Mouse (Mus musculus): ENCODE results near the gene Pgd. TPM values are rescaled to one million over a fixed set of nuclear protein-coding genes. Genes with fewer than 3 reads are reported as not detected.
A peak's percentile ranks its signal among the peaks of the same experiment; 100 is the strongest.

Pgd gene
- polyA plus RNA-seq, 1 experiment from 2014 or later: 146 TPM

- Histone ChIP-seq H3K27me3 (ENCODE audit: insufficient read depth, low read length) (no peaks in the 10 kb centered on the region), H3K36me3 (ENCODE audit: insufficient read depth, low read length) (0 out of 2 replicates have a peak, but pooled peaks cover under 1% of the 10 kb centered on the region), H3K4me3 (ENCODE audit: low read length) (no peak overlapping the region), H3K9me3 (ENCODE audit: low read length) (no peaks in the 10 kb centered on the region), H3K4me2 (replicated peaks; ENCODE audit: low read depth, low read length) (no peak overlapping the region), H3K4me1 (ENCODE audit: insufficient read depth, low read length) (peaks cover 9% of the 10 kb centered on the region; the same call in 1 of the 2 replicates), H3K27ac (ENCODE audit: low read length) (no peak overlapping the region), H3K9ac (replicated peaks; ENCODE audit: low read length) (no peak overlapping the region)
- 84% methylated on average over 4 of the region's 4 CpGs for WGBS
- no peak for ATAC-seq (ENCODE audit: low FRiP score, low TSS enrichment)
Observed at GRCm38 (mm10) chr4:149145151-149145550, 21.4 kb downstream of the Pgd start.

- ATAC-seq (ENCODE audit: low FRiP score, low TSS enrichment): peak; percentile 90
- Histone ChIP-seq H3K9me3 (ENCODE audit: low read length) (no peaks in the 10 kb centered on the region), H3K27me3 (ENCODE audit: insufficient read depth, low read length) (no peaks in the 10 kb centered on the region), H3K36me3 (ENCODE audit: insufficient read depth, low read length) (no peaks in the 10 kb centered on the region), H3K27ac (ENCODE audit: low read length) (no peak overlapping the region), H3K9ac (replicated peaks; ENCODE audit: low read length) (no peak overlapping the region; the same call in 1 of the 2 replicates), H3K4me3 (ENCODE audit: low read length) (no peak overlapping the region), H3K4me1 (ENCODE audit: insufficient read depth, low read length) (peaks cover 9% of the 10 kb centered on the region; the same call in 1 of the 2 replicates), H3K4me2 (replicated peaks; ENCODE audit: low read depth, low read length) (no peak overlapping the region)
- 1% methylated on average over 3 of the region's 3 CpGs for WGBS
Observed at GRCm38 (mm10) chr4:149144459-149144858, 22.1 kb downstream of the Pgd start.

GRCm38 (mm10) chr4:149143594-149143993, 23.0 kb downstream of the Pgd start:
- Histone ChIP-seq H3K9ac (replicated peaks; ENCODE audit: low read length) (no peak overlapping the region), H3K9me3 (ENCODE audit: low read length) (no peaks in the 10 kb centered on the region), H3K4me2 (replicated peaks; ENCODE audit: low read depth, low read length) (no peak overlapping the region), H3K27me3 (ENCODE audit: insufficient read depth, low read length) (no peaks in the 10 kb centered on the region), H3K4me1 (ENCODE audit: insufficient read depth, low read length) (peaks cover 9% of the 10 kb centered on the region; the same call in 1 of the 2 replicates), H3K4me3 (ENCODE audit: low read length) (no peak overlapping the region), H3K36me3 (ENCODE audit: insufficient read depth, low read length) (no peaks in the 10 kb centered on the region), H3K27ac (ENCODE audit: low read length) (no peak overlapping the region)
- ATAC-seq (ENCODE audit: low FRiP score, low TSS enrichment): no peak
- WGBS: 16% methylated on average over 4 of the region's 4 CpGs

GRCm38 (mm10) chr4:149138515-149138914, 28.1 kb downstream of the Pgd start:
- Histone ChIP-seq H3K9ac (replicated peaks; ENCODE audit: low read length) (no peak overlapping the region), H3K4me2 (replicated peaks; ENCODE audit: low read depth, low read length) (no peak overlapping the region), H3K9me3 (ENCODE audit: low read length) (no peaks in the 10 kb centered on the region), H3K27ac (ENCODE audit: low read length) (no peak overlapping the region), H3K36me3 (ENCODE audit: insufficient read depth, low read length) (no peaks in the 10 kb centered on the region), H3K4me3 (ENCODE audit: low read length) (no peak overlapping the region), H3K27me3 (ENCODE audit: insufficient read depth, low read length) (no peaks in the 10 kb centered on the region), H3K4me1 (ENCODE audit: insufficient read depth, low read length) (peaks cover 6% of the 10 kb centered on the region)
- no peak for ATAC-seq (ENCODE audit: low FRiP score, low TSS enrichment)
- 64% methylated on average over 8 of the region's 8 CpGs for WGBS

- no peaks in the 10 kb centered on the region for H3K27me3 ChIP-seq (ENCODE audit: insufficient read depth, low read length)
- H3K4me2 ChIP-seq (replicated peaks; ENCODE audit: low read depth, low read length): peak within 1 kb of the TSS; percentile 66
- no peaks in the 10 kb centered on the region for H3K9me3 ChIP-seq (ENCODE audit: low read length)
- WGBS: 1% methylated on average over 68 of the region's 68 CpGs
- ATAC-seq (ENCODE audit: low FRiP score, low TSS enrichment): peak; percentile 94
- no peaks in the 10 kb centered on the region for H3K36me3 ChIP-seq (ENCODE audit: insufficient read depth, low read length)
- peak within 1 kb of the TSS; percentile 78 for H3K9ac ChIP-seq (replicated peaks; ENCODE audit: low read length)
- peaks cover 6% of the 10 kb centered on the region for H3K4me1 ChIP-seq (ENCODE audit: insufficient read depth, low read length)
- H3K27ac ChIP-seq (ENCODE audit: low read length): peak within 1 kb of the TSS; percentile 92
- peak within 1 kb of the TSS; percentile 65 for H3K4me3 ChIP-seq (ENCODE audit: low read length)
Observed at GRCm38 (mm10) chr4:149136982-149137770, 29.4 kb downstream of the Pgd start, which contains the start of gene Cenps. TSS of gene Cenps (minus strand) at chr4:149137629.

- Histone ChIP-seq H3K27me3 (ENCODE audit: insufficient read depth, low read length) (no peaks in the 10 kb centered on the region), H3K27ac (ENCODE audit: low read length) (no peak overlapping the region), H3K9me3 (ENCODE audit: low read length) (no peaks in the 10 kb centered on the region), H3K4me3 (ENCODE audit: low read length) (peak overlapping the region; percentile 65), H3K4me2 (replicated peaks; ENCODE audit: low read depth, low read length) (peak overlapping the region; percentile 66), H3K9ac (replicated peaks; ENCODE audit: low read length) (peak overlapping the region; percentile 78), H3K4me1 (ENCODE audit: insufficient read depth, low read length) (peaks cover 6% of the 10 kb centered on the region), H3K36me3 (ENCODE audit: insufficient read depth, low read length) (no peaks in the 10 kb centered on the region; the same call in 1 of the 2 replicates)
- 69% methylated on average over 18 of the region's 18 CpGs for WGBS
- ATAC-seq (ENCODE audit: low FRiP score, low TSS enrichment): no peak
Observed at GRCm38 (mm10) chr4:149136116-149136850, 30.3 kb downstream of the Pgd start.

- Histone ChIP-seq H3K4me1 (ENCODE audit: insufficient read depth, low read length) (peaks cover 6% of the 10 kb centered on the region), H3K4me3 (ENCODE audit: low read length) (no peak overlapping the region), H3K9ac (replicated peaks; ENCODE audit: low read length) (no peak overlapping the region), H3K9me3 (ENCODE audit: low read length) (no peaks in the 10 kb centered on the region), H3K27me3 (ENCODE audit: insufficient read depth, low read length) (no peaks in the 10 kb centered on the region), H3K27ac (ENCODE audit: low read length) (no peak overlapping the region), H3K4me2 (replicated peaks; ENCODE audit: low read depth, low read length) (no peak overlapping the region), H3K36me3 (ENCODE audit: insufficient read depth, low read length) (peaks cover 6% of the 10 kb centered on the region; the same call in 1 of the 2 replicates)
- no peak for ATAC-seq (ENCODE audit: low FRiP score, low TSS enrichment)
- WGBS: 69% methylated on average over 5 of the region's 5 CpGs
Observed at GRCm38 (mm10) chr4:149133395-149133794, 33.2 kb downstream of the Pgd start.

GRCm38 (mm10) chr4:149131789-149132565, 34.6 kb downstream of the Pgd start:
- H3K4me1 ChIP-seq (ENCODE audit: insufficient read depth, low read length): peaks cover 8% of the 10 kb centered on the region
- ATAC-seq (ENCODE audit: low FRiP score, low TSS enrichment): no peak
- H3K36me3 ChIP-seq (ENCODE audit: insufficient read depth, low read length): peaks cover 8% of the 10 kb centered on the region; the same call in 1 of the 2 replicates
- 73% methylated on average over 21 of the region's 21 CpGs for WGBS
- H3K27ac ChIP-seq (ENCODE audit: low read length): no peak overlapping the region
- H3K9me3 ChIP-seq (ENCODE audit: low read length): no peaks in the 10 kb centered on the region
- H3K9ac ChIP-seq (replicated peaks; ENCODE audit: low read length): no peak overlapping the region
- no peaks in the 10 kb centered on the region for H3K27me3 ChIP-seq (ENCODE audit: insufficient read depth, low read length)
- H3K4me3 ChIP-seq (ENCODE audit: low read length): no peak overlapping the region
- no peak overlapping the region for H3K4me2 ChIP-seq (replicated peaks; ENCODE audit: low read depth, low read length)

GRCm38 (mm10) chr4:149131021-149131752, 35.4 kb downstream of the Pgd start:
- Histone ChIP-seq H3K4me3 (ENCODE audit: low read length) (no peak overlapping the region), H3K9ac (replicated peaks; ENCODE audit: low read length) (no peak overlapping the region), H3K9me3 (ENCODE audit: low read length) (no peaks in the 10 kb centered on the region), H3K27ac (ENCODE audit: low read length) (no peak overlapping the region), H3K27me3 (ENCODE audit: insufficient read depth, low read length) (no peaks in the 10 kb centered on the region), H3K36me3 (ENCODE audit: insufficient read depth, low read length) (peaks cover 8% of the 10 kb centered on the region; the same call in 1 of the 2 replicates), H3K4me1 (ENCODE audit: insufficient read depth, low read length) (peaks cover 7% of the 10 kb centered on the region; the same call in 1 of the 2 replicates), H3K4me2 (replicated peaks; ENCODE audit: low read depth, low read length) (no peak overlapping the region)
- no peak for ATAC-seq (ENCODE audit: low FRiP score, low TSS enrichment)
- 87% methylated on average over 23 of the region's 23 CpGs for WGBS

Data from kidney, embryonic 16.5 days (tissue).